Mouse (Mus musculus): ENCODE results near the gene Adnp. TPM values are rescaled to one million over a fixed set of nuclear protein-coding genes. Genes with fewer than 3 reads are reported as not detected.

Gene Adnp
- polyA plus RNA-seq, 1 experiment, result 51.3 TPM

DNA sequence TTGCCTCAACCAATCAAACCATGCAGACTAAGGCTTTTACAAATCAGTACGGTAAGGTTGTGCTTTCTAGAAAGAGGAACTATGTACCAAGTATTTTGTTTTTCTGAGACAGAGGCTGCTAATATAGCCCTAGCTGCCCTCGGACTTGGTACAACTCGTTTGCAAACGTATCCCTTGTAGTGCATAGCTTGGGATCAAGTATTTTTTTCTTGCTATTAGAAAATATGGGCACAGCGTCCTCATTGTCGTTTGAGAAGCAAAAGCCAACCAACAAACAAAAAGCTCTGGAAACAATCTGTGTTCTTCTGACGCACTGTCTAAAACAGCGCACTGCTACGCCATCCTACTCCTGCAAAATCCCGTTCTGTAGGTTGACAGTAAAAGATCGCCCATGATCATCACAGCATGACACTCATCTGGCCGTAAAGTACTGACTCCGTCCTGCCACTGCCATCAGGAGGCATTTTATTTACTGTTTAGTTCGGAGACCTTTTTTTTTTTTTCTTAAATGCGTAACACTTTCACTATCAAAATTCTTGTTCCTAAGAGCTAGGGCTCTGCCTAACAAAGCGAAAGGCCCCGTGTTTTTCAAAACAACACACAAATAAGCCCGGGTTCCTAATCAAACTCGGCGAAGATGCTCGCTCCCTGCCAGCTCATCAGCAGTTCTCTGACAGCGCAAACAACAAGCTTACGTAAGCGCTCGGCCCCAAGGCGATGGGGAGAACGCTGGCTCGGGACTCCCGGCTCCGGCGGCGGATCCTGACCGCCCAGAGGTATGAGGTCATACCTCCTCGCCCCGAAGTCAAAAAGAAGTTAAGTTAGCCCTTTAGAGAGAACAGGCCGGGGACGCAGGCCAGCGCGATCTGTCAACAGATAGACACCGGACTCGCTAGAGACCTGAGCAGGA, 22.5 kb upstream of the Adnp start:
- TF ChIP-seq GATA1 (IDR thresholded peaks at IDR 0.05; ENCODE audit: low read length), result no peak

DNA sequence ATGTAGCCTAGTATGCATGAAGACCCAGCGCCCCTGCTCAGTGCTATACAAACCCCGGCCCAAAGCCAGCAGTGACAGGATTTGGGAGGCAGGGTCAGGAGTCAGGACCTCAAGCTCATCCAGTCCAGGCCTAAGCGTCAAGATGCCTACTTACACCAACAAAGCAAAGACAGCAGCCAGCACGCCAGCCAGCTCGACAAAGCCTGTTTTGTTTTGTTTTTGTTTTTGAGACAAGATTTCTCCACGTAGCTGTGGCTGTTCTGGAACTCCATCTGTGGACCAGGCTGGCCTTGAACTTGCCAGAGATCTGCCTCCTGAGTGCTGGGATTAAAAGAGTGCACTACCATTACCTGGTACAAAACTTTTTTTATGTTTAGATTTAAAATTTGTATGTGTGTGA, 16.4 kb upstream of the Adnp start:
- no peak for TF ChIP-seq GATA1 (IDR thresholded peaks at IDR 0.05; ENCODE audit: low read length)

DNA sequence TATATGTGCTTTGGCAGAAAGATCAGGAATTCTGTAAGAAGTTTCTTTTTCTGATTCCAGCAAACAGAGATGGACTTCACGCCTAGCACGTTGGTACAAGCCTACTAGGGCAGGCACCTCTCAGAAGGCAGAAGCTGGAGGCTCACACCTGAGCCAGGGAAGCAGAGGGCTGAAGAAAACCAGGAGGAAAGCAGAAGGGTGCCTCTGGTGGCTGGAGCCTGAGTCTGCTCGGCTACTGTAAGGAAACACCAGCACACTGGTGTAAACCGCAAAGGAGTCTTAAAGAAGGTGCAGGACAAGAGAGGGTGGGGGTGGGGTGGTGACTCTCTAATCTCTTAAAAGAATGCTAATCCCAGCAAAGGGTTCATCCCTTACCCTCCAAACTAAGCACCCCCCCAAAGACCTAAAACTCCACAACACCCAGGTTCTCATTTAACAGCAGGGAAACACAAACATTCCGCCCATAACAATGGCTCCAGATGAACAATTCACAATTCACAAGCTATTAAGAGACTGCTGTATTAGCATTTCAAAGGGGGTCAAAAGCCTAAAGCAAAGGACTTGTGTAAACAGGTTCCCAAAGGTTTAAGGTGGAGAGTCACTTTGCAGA, 7.0 kb upstream of the Adnp start:
- no peak for TF ChIP-seq GATA1 (IDR thresholded peaks at IDR 0.05; ENCODE audit: low read length)

- no peak for TF ChIP-seq GATA1 (IDR thresholded peaks at IDR 0.05; ENCODE audit: low read length)
These were observed 971 bp upstream of the Adnp start for GRCm38 (mm10) chr2:168207883-168208282.

DNA sequence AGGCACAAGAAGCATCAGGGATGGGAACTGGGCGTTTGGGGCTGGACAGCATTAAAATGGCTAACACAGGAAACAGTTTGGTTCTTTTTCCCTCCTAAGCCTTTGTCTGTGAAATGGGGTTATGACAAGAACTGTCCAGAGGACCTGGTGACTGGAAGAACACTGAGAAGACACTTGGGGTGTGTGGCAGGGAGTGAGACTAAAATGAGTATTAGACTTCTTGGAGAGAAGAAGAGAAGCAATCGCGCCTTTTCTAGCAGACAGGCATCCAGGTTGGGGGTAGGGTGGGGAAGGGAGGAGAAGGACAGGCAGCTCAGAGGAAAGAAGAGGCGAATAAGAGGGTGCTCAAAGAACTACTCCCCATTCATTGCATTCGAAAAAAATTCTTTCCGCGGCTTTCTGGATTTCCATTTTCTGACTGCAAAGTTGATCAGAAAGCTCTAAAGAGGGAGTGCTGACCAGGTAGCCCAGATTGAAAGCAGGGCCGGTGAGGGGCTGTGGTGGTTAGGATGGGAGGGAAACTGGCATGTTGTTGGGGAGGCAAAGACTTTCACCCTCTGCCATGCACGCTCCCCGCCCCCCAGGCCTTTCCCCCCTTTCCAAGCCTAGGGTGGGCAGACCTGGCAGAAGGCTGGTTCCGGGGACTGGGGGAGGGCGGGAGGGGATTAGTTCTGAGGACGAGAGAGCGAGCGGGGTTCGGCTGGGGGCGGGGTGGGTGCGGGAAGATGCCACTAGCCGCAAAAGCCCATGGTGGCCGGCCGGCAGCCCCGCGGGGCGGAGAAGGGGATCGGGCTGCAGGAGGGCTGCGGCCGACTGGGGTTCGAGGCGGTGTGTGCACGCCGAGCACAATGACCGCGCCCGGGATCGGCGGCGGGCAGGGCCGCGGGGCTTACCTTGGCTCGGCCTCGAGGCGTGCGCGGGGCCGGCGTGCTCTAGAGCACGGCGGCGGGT, 956 bp downstream of the Adnp start:
- TF ChIP-seq GATA1 (IDR thresholded peaks at IDR 0.05; ENCODE audit: low read length), result no peak

DNA sequence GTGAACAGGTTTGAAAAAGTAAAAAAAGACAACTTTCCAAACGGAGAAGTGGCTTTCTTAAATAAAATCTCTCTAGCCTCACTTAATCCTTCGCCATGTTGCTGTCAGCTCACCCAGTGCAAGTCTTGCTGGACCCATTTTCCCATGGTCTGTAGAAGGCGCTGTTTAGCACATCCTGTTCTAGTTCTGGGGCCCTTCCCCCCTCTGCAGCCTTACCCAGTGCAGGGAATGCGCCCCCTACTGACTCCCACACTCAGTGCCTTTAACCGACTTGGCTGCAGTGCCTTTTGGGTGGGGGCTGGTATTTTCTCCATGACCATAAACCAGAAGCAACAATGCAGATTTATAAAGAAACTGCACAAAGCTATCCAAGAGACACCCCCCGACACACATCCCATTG, 1.6 kb downstream of the Adnp start:
- no peak for TF ChIP-seq GATA1 (IDR thresholded peaks at IDR 0.05; ENCODE audit: low read length)

DNA sequence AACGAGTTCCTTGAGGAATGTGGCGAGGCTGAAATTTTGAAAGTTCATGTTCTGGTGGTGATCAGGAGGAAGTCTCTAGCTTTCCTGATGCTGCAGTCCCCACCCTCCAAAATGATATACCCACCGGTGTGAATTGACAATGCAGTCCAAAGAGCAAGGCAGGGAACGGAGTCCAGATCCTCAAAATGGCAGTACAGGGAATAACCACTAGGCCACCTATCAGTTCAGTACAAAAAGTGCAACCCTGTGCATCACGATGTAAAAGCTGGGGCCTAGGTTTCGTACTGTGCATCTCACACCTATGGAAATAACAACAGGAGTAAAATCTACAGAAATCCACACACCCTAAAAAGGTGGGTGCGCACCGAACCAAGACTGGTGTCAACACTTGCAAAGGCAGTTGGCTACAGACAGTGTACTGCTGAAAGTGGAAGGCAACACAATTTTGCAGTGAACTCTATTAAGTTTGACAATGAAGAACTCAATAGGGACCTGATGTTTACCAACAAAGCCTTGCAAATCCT, 2.4 kb downstream of the Adnp start:
- no peak for TF ChIP-seq GATA1 (IDR thresholded peaks at IDR 0.05; ENCODE audit: low read length)

- no peak for TF ChIP-seq GATA1 (IDR thresholded peaks at IDR 0.05; ENCODE audit: low read length)
These were observed 6.8 kb downstream of the Adnp start for GRCm38 (mm10) chr2:168200014-168200691.

- TF ChIP-seq GATA1 (IDR thresholded peaks at IDR 0.05; ENCODE audit: low read length), result no peak
These were observed 7.4 kb downstream of the Adnp start for GRCm38 (mm10) chr2:168199476-168199875.

DNA sequence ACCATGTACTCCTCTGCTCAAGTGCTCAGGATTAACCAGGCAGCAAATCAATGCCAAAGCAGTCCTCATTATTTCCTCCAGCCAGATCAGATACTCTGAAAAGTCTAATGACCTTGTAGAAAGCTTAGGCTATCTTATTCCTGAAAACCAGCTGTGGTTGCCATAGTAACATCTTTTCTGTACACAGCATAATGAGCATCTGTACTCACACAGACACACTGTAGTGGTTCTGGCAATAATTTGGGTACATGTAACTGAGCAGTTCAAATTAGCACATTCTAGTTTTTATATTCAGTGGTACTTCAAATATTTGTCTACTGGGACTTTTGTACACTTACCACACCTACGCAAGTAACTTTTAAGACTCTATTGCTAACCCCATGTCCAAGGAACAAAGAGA, 8.5 kb downstream of the Adnp start:
- TF ChIP-seq GATA1 (IDR thresholded peaks at IDR 0.05; ENCODE audit: low read length), result no peak

DNA sequence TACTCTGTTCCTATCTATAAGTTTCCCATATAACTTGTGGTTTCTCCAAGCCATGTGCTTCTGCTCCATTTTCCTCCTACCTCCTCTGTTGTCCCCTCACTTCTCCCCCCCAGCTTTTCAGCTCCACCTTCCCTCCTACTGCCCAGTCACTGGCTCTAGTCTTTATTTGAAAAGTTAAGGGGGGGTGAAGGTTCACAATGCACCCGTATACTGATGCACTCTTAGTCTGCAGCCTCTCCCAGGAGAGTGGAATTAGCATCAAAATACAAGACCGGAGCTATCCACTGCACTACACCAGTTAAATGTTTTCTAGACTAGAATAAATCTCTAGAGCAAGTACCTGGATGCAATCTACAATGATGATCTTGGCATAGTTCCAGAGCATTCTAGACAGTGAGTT, 11.2 kb downstream of the Adnp start:
- no peak for TF ChIP-seq GATA1 (IDR thresholded peaks at IDR 0.05; ENCODE audit: low read length)

- no peak for TF ChIP-seq GATA1 (IDR thresholded peaks at IDR 0.05; ENCODE audit: low read length)
These were observed 13.2 kb downstream of the Adnp start for GRCm38 (mm10) chr2:168193685-168194084.

DNA sequence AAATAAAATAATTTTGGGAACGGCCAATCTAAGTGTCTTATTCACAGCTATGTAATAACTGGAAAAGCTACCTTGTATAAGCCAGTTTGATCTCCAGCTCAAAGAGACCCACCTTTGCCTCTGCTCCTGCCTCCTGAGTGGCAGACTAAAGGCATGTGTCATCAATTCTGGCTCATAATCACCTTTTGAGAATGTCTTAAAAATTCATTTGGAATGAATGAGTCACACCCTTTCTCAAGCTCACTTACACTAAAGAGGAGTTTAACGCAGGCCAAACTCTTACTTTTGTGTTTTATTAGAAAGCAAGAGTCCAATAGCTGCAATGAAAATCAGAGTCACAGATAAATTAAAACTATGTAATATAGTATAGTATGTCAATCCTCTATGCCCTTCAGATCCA, 15.1 kb downstream of the Adnp start:
- no peak for TF ChIP-seq GATA1 (IDR thresholded peaks at IDR 0.05; ENCODE audit: low read length)

- TF ChIP-seq GATA1 (IDR thresholded peaks at IDR 0.05; ENCODE audit: low read length), result no peak
These were observed 31.0 kb downstream of the Adnp start for GRCm38 (mm10) chr2:168175946-168176345.

GRCm38 (mm10) chr2:168170167-168170685, 36.7 kb downstream of the Adnp start:
- no peak for TF ChIP-seq GATA1 (IDR thresholded peaks at IDR 0.05; ENCODE audit: low read length)
